Mouse (Mus musculus): ENCODE data around the gene Rnf157. TPM values are rescaled to one million over a fixed set of nuclear protein-coding genes. Genes with fewer than 3 reads are reported as not detected.

The Rnf157 gene
- polyA plus RNA-seq, 1 experiment from 2014 or later: 19.9 TPM

- Histone ChIP-seq H3K4me2 (ENCODE audit: low read length) (no peak overlapping the region), H3K27me3 (replicated peaks; ENCODE audit: control insufficient read depth, insufficient read depth, low read length) (no peaks in the 10 kb centered on the region), H3K27ac (ENCODE audit: low read depth) (peak overlapping the region; percentile 47; the same call in 1 of the 2 replicates), H3K9ac (ENCODE audit: low read length) (no peak overlapping the region), H3K36me3 (ENCODE audit: control insufficient read depth, insufficient read depth, low read length) (peaks cover 10% of the 10 kb centered on the region), H3K4me3 (ENCODE audit: low read depth, low read length) (no peak overlapping the region), H3K9me3 (ENCODE audit: control insufficient read depth, low read length) (no peaks in the 10 kb centered on the region), H3K4me1 (replicated peaks; ENCODE audit: control insufficient read depth, insufficient read depth, low read length) (peaks cover 3% of the 10 kb centered on the region; the same call in 1 of the 2 replicates)
- ATAC-seq (replicated peaks; ENCODE audit: low FRiP score, low TSS enrichment, low read depth) (no peak), DNase-seq (ENCODE audit: low spot score) (no peak)
- 55% methylated on average over 8 of the region's 8 CpGs for WGBS
Observed at GRCm38 (mm10) chr11:116397517-116398347, 15.1 kb downstream of the Rnf157 start.

- Histone ChIP-seq H3K9ac (ENCODE audit: low read length) (no peak overlapping the region), H3K9me3 (ENCODE audit: control insufficient read depth, low read length) (no peaks in the 10 kb centered on the region), H3K27me3 (replicated peaks; ENCODE audit: control insufficient read depth, insufficient read depth, low read length) (no peaks in the 10 kb centered on the region), H3K4me1 (replicated peaks; ENCODE audit: control insufficient read depth, insufficient read depth, low read length) (peaks cover 3% of the 10 kb centered on the region; the same call in 1 of the 2 replicates), H3K4me3 (ENCODE audit: low read depth, low read length) (no peak overlapping the region), H3K27ac (ENCODE audit: low read depth) (no peak overlapping the region), H3K36me3 (ENCODE audit: control insufficient read depth, insufficient read depth, low read length) (peaks cover 10% of the 10 kb centered on the region), H3K4me2 (ENCODE audit: low read length) (no peak overlapping the region)
- DNase-seq (ENCODE audit: low spot score): no peak
- 98% methylated on average over 3 of the region's 3 CpGs for WGBS
- ATAC-seq (replicated peaks; ENCODE audit: low FRiP score, low TSS enrichment, low read depth): no peak
Observed at GRCm38 (mm10) chr11:116396934-116397330, 15.9 kb downstream of the Rnf157 start.

- ATAC-seq (replicated peaks; ENCODE audit: low FRiP score, low TSS enrichment, low read depth): no peak
- WGBS: 86% methylated on average over 11 of the region's 11 CpGs
- H3K27me3 ChIP-seq (replicated peaks; ENCODE audit: control insufficient read depth, insufficient read depth, low read length): no peaks in the 10 kb centered on the region
- no peaks in the 10 kb centered on the region for H3K9me3 ChIP-seq (ENCODE audit: control insufficient read depth, low read length)
- peaks cover 3% of the 10 kb centered on the region; the same call in 1 of the 2 replicates for H3K4me1 ChIP-seq (replicated peaks; ENCODE audit: control insufficient read depth, insufficient read depth, low read length)
- peaks cover 10% of the 10 kb centered on the region for H3K36me3 ChIP-seq (ENCODE audit: control insufficient read depth, insufficient read depth, low read length)
- no peak overlapping the region for H3K9ac ChIP-seq (ENCODE audit: low read length)
- no peak overlapping the region for H3K27ac ChIP-seq (ENCODE audit: low read depth)
- DNase-seq (ENCODE audit: low spot score): no peak
- H3K4me2 ChIP-seq (ENCODE audit: low read length): no peak overlapping the region
- H3K4me3 ChIP-seq (ENCODE audit: low read depth, low read length): no peak overlapping the region
Observed at GRCm38 (mm10) chr11:116396276-116396933, 16.4 kb downstream of the Rnf157 start.

- Histone ChIP-seq H3K27ac (ENCODE audit: low read depth) (no peak overlapping the region), H3K4me1 (replicated peaks; ENCODE audit: control insufficient read depth, insufficient read depth, low read length) (peaks cover 3% of the 10 kb centered on the region; the same call in 1 of the 2 replicates), H3K9ac (ENCODE audit: low read length) (no peak overlapping the region), H3K4me2 (ENCODE audit: low read length) (no peak overlapping the region), H3K36me3 (ENCODE audit: control insufficient read depth, insufficient read depth, low read length) (peaks cover 10% of the 10 kb centered on the region), H3K27me3 (replicated peaks; ENCODE audit: control insufficient read depth, insufficient read depth, low read length) (no peaks in the 10 kb centered on the region), H3K9me3 (ENCODE audit: control insufficient read depth, low read length) (no peaks in the 10 kb centered on the region), H3K4me3 (ENCODE audit: low read depth, low read length) (no peak overlapping the region)
- 89% methylated on average over 4 of the region's 4 CpGs for WGBS
- DNase-seq (ENCODE audit: low spot score) (no peak), ATAC-seq (replicated peaks; ENCODE audit: low FRiP score, low TSS enrichment, low read depth) (no peak)
Observed at GRCm38 (mm10) chr11:116394769-116395168, 18.1 kb downstream of the Rnf157 start.

GRCm38 (mm10) chr11:116388841-116389480 is 23.9 kb downstream of the Rnf157 start:
- H3K9ac ChIP-seq (ENCODE audit: low read length): no peak overlapping the region
- peak; percentile 55; the same call in 1 of the 2 replicates for ATAC-seq (replicated peaks; ENCODE audit: low FRiP score, low TSS enrichment, low read depth)

GRCm38 (mm10) chr11:116387086-116388071 is 25.5 kb downstream of the Rnf157 start:
- peaks cover 13% of the 10 kb centered on the region for H3K4me1 ChIP-seq (replicated peaks; ENCODE audit: control insufficient read depth, insufficient read depth, low read length)
- peak overlapping the region; percentile 41 for H3K4me2 ChIP-seq (ENCODE audit: low read length)
- H3K9me3 ChIP-seq (ENCODE audit: control insufficient read depth, low read length): no peaks in the 10 kb centered on the region
- no peaks in the 10 kb centered on the region for H3K36me3 ChIP-seq (ENCODE audit: control insufficient read depth, insufficient read depth, low read length)
- ATAC-seq (replicated peaks; ENCODE audit: low FRiP score, low TSS enrichment, low read depth): peak; percentile 62; the same call in 1 of the 2 replicates
- 17% methylated on average over 15 of the region's 16 CpGs for WGBS
- no peak overlapping the region for H3K4me3 ChIP-seq (ENCODE audit: low read depth, low read length)
- no peaks in the 10 kb centered on the region for H3K27me3 ChIP-seq (replicated peaks; ENCODE audit: control insufficient read depth, insufficient read depth, low read length)
- H3K9ac ChIP-seq (ENCODE audit: low read length): peak overlapping the region; percentile 22; the same call in 1 of the 2 replicates
- peak; percentile 69 for DNase-seq (ENCODE audit: low spot score)
- H3K27ac ChIP-seq (ENCODE audit: low read depth): peak overlapping the region; percentile 82

More at GRCm38 (mm10) chr11:116388841-116389480, 23.9 kb downstream of the Rnf157 start:
- DNase-seq (ENCODE audit: low spot score): no peak
- Histone ChIP-seq H3K9me3 (ENCODE audit: control insufficient read depth, low read length) (no peaks in the 10 kb centered on the region), H3K4me1 (replicated peaks; ENCODE audit: control insufficient read depth, insufficient read depth, low read length) (peaks cover 13% of the 10 kb centered on the region), H3K27me3 (replicated peaks; ENCODE audit: control insufficient read depth, insufficient read depth, low read length) (no peaks in the 10 kb centered on the region), H3K4me2 (ENCODE audit: low read length) (no peak overlapping the region), H3K36me3 (ENCODE audit: control insufficient read depth, insufficient read depth, low read length) (no peaks in the 10 kb centered on the region), H3K4me3 (ENCODE audit: low read depth, low read length) (no peak overlapping the region), H3K27ac (ENCODE audit: low read depth) (no peak overlapping the region; the same call in 1 of the 2 replicates)
- 67% methylated on average over 14 of the region's 14 CpGs for WGBS

GRCm38 (mm10) chr11:116385999-116386398 is 26.8 kb downstream of the Rnf157 start:
- H3K36me3 ChIP-seq (ENCODE audit: control insufficient read depth, insufficient read depth, low read length): 0 out of 2 replicates have a peak, but pooled peaks cover 2% of the 10 kb centered on the region
- ATAC-seq (replicated peaks; ENCODE audit: low FRiP score, low TSS enrichment, low read depth) (no peak), DNase-seq (ENCODE audit: low spot score) (no peak)
- H3K27ac ChIP-seq (ENCODE audit: low read depth): 0 out of 2 replicates have a peak overlapping the region, but pooled peaks have one; percentile 73
- WGBS: 48% methylated on average over 5 of the region's 5 CpGs
- no peak overlapping the region for H3K4me2 ChIP-seq (ENCODE audit: low read length)
- H3K9me3 ChIP-seq (ENCODE audit: control insufficient read depth, low read length): no peaks in the 10 kb centered on the region
- H3K4me1 ChIP-seq (replicated peaks; ENCODE audit: control insufficient read depth, insufficient read depth, low read length): peaks cover 13% of the 10 kb centered on the region
- no peak overlapping the region for H3K9ac ChIP-seq (ENCODE audit: low read length)
- H3K27me3 ChIP-seq (replicated peaks; ENCODE audit: control insufficient read depth, insufficient read depth, low read length): no peaks in the 10 kb centered on the region
- no peak overlapping the region for H3K4me3 ChIP-seq (ENCODE audit: low read depth, low read length)
